Mouse (Mus musculus): ENCODE results near the gene Ss18l2. TPM values are rescaled to one million over a fixed set of nuclear protein-coding genes. Genes with fewer than 3 reads are reported as not detected.
A peak's percentile ranks its signal among the peaks of the same experiment; 100 is the strongest.

Ss18l2 gene
- polyA plus RNA-seq, 1 experiment from 2014 or later: 112 TPM

- peaks cover 84% of the 10 kb centered on the region for H3K36me3 ChIP-seq (replicated peaks; ENCODE audit: insufficient read depth, low read length)
- ATAC-seq: no peak
- no peaks in the 10 kb centered on the region for H3K4me1 ChIP-seq (ENCODE audit: insufficient read depth)
Observed at GRCm38 (mm10) chr9:121752774-121753173, 42.6 kb downstream of the Ss18l2 start.

GRCm38 (mm10) chr9:121754624-121755023 is 44.5 kb downstream of the Ss18l2 start:
- peaks cover 65% of the 10 kb centered on the region for H3K36me3 ChIP-seq (replicated peaks; ENCODE audit: insufficient read depth, low read length)

More at GRCm38 (mm10) chr9:121752774-121753173, 42.6 kb downstream of the Ss18l2 start:
- 96% methylated on average over 9 of the region's 9 CpGs for WGBS (ENCODE audit: insufficient replicate concordance)
- TF ChIP-seq CTCF (IDR thresholded peaks at IDR 0.05; ENCODE audit: low read depth) (no peak), EP300 (IDR thresholded peaks at IDR 0.05; ENCODE audit: low read depth) (no peak)
- no peak for DNase-seq
- no peak overlapping the region for H3K27ac ChIP-seq (ENCODE audit: low read depth)
- no peak overlapping the region for H3K4me2 ChIP-seq (ENCODE audit: low read depth, low read length)
- no peaks in the 10 kb centered on the region for H3K9me3 ChIP-seq (ENCODE audit: low read length)
- no peaks in the 10 kb centered on the region for H3K27me3 ChIP-seq (ENCODE audit: insufficient read depth, low read length)
- no peak overlapping the region for H3K4me3 ChIP-seq (ENCODE audit: low read depth, low read length)
- H3K9ac ChIP-seq (replicated peaks): no peak overlapping the region

GRCm38 (mm10) chr9:121756785-121757184 is 46.7 kb downstream of the Ss18l2 start:
- Histone ChIP-seq H3K4me2 (ENCODE audit: low read depth, low read length) (no peak overlapping the region), H3K36me3 (replicated peaks; ENCODE audit: insufficient read depth, low read length) (peaks cover 44% of the 10 kb centered on the region), H3K4me1 (ENCODE audit: insufficient read depth) (peaks cover 13% of the 10 kb centered on the region), H3K27me3 (ENCODE audit: insufficient read depth, low read length) (peaks cover 22% of the 10 kb centered on the region), H3K9ac (replicated peaks) (no peak overlapping the region), H3K9me3 (ENCODE audit: low read length) (no peaks in the 10 kb centered on the region), H3K27ac (ENCODE audit: low read depth) (no peak overlapping the region), H3K4me3 (ENCODE audit: low read depth, low read length) (no peak overlapping the region)
- TF ChIP-seq EP300 (IDR thresholded peaks at IDR 0.05; ENCODE audit: low read depth) (no peak), CTCF (IDR thresholded peaks at IDR 0.05; ENCODE audit: low read depth) (no peak)
- DNase-seq (no peak), ATAC-seq (no peak)
- WGBS (ENCODE audit: insufficient replicate concordance): 83% methylated on average over 3 of the region's 3 CpGs

More at GRCm38 (mm10) chr9:121754624-121755023, 44.5 kb downstream of the Ss18l2 start:
- Histone ChIP-seq H3K4me3 (ENCODE audit: low read depth, low read length) (no peak overlapping the region), H3K27me3 (ENCODE audit: insufficient read depth, low read length) (peaks cover 11% of the 10 kb centered on the region), H3K4me2 (ENCODE audit: low read depth, low read length) (no peak overlapping the region), H3K9ac (replicated peaks) (no peak overlapping the region), H3K27ac (ENCODE audit: low read depth) (no peak overlapping the region), H3K4me1 (ENCODE audit: insufficient read depth) (peaks cover 13% of the 10 kb centered on the region), H3K9me3 (ENCODE audit: low read length) (no peaks in the 10 kb centered on the region)
- TF ChIP-seq CTCF (IDR thresholded peaks at IDR 0.05; ENCODE audit: low read depth) (no peak), EP300 (IDR thresholded peaks at IDR 0.05; ENCODE audit: low read depth) (no peak)
- ATAC-seq (no peak), DNase-seq (no peak)
- WGBS (ENCODE audit: insufficient replicate concordance): 91% methylated on average over 3 of the region's 3 CpGs

DNA sequence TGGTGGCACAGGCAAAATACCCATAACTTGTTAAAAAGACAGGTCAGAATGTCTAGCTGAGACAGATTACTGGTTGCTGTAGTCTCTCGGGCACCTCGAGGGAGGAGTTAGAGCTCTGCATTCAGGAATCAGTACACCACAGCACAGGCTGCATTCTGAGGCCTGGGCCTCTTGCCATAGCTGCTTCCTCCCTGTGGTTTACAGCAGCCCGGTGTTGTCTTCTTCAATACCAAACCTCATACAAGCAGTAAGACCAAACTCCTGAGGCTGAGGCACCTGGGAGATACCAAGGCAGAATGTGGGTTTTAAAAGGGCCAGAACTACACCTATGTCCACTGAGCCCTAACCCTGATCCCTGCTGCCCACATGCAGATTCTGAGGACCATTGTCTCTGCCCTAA is 47.3 kb downstream of the Ss18l2 start:
- peaks cover 22% of the 10 kb centered on the region for H3K27me3 ChIP-seq (ENCODE audit: insufficient read depth, low read length)
- DNase-seq: no peak
- WGBS (ENCODE audit: insufficient replicate concordance): 32% methylated on average over 3 of the region's 3 CpGs
- no peaks in the 10 kb centered on the region for H3K9me3 ChIP-seq (ENCODE audit: low read length)
- H3K36me3 ChIP-seq (replicated peaks; ENCODE audit: insufficient read depth, low read length): peaks cover 38% of the 10 kb centered on the region
- ATAC-seq: no peak
- H3K4me3 ChIP-seq (ENCODE audit: low read depth, low read length): no peak overlapping the region
- H3K9ac ChIP-seq (replicated peaks): no peak overlapping the region
- H3K4me2 ChIP-seq (ENCODE audit: low read depth, low read length): no peak overlapping the region
- H3K27ac ChIP-seq (ENCODE audit: low read depth): no peak overlapping the region
- no peak for TF ChIP-seq EP300 (IDR thresholded peaks at IDR 0.05; ENCODE audit: low read depth)
- no peak for TF ChIP-seq CTCF (IDR thresholded peaks at IDR 0.05; ENCODE audit: low read depth)
- H3K4me1 ChIP-seq (ENCODE audit: insufficient read depth): peaks cover 13% of the 10 kb centered on the region

DNA sequence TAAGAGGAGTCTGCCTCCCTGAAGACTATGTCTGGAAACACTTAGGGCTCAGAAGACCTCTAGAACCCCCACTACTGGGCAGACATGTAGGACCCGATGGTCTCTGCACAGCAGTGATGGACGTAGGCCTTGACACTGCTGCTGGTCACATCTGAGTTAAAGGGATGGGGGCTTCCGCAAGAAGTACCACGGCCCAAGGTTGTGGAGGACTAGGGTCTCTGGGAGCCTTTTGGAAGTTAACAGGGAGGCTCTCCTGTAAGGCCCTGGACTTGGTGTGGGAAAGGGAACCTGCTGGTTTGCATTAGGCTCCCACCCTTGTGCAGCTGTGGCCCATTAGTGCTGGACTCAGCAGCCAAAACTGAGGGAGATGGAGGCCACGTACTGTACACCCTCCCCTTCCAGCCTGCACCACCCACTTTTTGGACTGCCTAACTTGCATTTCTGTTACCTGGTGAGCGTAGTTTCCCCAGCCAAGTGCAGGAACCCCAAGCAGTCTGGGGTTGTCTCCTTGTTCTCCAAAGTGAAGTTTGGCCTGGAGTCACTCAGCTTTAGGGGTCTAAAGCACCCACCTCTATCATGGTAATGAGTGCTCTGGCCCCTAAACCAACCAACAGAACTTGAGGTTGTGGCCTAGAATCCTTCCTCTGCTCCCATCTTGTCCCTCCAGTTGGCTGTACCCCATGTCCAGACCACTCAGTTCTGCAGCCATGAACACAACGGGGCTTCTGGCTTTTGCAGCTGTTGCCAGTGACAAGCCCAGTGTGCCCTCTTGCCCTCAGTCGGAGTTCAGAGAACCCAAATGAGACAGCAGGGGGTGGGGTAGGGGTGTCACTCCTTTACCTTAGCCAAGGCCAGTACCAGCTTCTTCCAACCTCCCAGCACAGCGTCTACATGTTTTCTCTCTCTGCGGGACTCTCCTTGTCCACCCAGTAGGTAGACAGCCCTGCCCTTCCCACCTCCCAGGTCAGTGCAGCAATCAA is 48.0 kb downstream of the Ss18l2 start:
- H3K9ac ChIP-seq (replicated peaks): no peak overlapping the region
- peak; percentile 5; the same call in 1 of the 2 replicates for ATAC-seq
- 57% methylated on average over 10 of the region's 10 CpGs for WGBS (ENCODE audit: insufficient replicate concordance)
- H3K27me3 ChIP-seq (ENCODE audit: insufficient read depth, low read length): peaks cover 22% of the 10 kb centered on the region
- no peak overlapping the region for H3K27ac ChIP-seq (ENCODE audit: low read depth)
- peaks cover 13% of the 10 kb centered on the region for H3K4me1 ChIP-seq (ENCODE audit: insufficient read depth)
- no peak for DNase-seq
- TF ChIP-seq EP300 (IDR thresholded peaks at IDR 0.05; ENCODE audit: low read depth): no peak
- TF ChIP-seq CTCF (IDR thresholded peaks at IDR 0.05; ENCODE audit: low read depth): no peak
- H3K9me3 ChIP-seq (ENCODE audit: low read length): no peaks in the 10 kb centered on the region
- no peak overlapping the region for H3K4me3 ChIP-seq (ENCODE audit: low read depth, low read length)
- H3K4me2 ChIP-seq (ENCODE audit: low read depth, low read length): peak overlapping the region; percentile 94; the same call in 1 of the 2 replicates
- H3K36me3 ChIP-seq (replicated peaks; ENCODE audit: insufficient read depth, low read length): peaks cover 33% of the 10 kb centered on the region

Measured in liver, postnatal 0 days (tissue).